Mouse (Mus musculus) yolk sac, embryonic 10.5 days (tissue): Measurements from ENCODE around the gene Wnt10b.

Experiments
- DNase-seq: peaks from one replicate; pipeline ENCODE4 v3.0.0-alpha.2; 2017; ENCODE audit warnings: low spot score

Wnt10b gene

DNA sequence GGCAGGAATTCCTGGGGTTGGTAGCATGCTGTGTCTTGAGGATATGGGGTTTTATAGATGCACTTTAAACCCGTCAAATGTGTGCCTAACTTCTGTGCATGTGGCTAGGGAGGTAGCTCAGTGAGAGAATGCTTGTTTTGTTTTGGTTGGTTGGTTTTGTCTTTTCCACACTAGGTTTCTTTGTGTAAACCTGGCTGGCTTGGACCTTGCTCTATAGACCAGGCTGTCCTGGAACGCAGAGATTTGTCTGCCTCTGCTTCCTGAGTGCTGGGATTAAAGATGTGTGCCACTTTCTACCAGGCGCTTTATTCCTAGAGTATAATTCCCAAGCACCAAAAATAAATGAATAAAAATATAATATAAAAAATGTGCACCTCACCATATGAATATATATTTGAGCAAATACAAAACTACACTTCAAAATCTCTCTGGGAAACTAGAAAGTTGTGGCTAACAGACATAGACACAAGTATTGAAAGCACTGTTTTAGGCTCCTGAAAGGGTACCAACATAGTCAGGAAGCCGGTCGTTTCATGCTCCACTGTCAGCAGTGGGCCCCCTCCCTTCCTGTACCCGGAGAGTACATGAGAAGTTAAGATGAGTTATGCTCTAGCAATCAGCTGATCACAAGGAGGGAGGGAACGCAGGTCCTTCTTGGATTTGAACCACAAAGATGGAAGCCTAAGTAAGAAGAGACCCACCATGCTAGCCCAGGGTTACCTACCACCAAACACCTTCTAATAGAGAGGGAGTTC lies 48.0 kb downstream of the Wnt10b start:
- peak; percentile 49 for DNase-seq

GRCm38 (mm10) chr15:98728366-98728765 lies 49.6 kb downstream of the Wnt10b start:
- DNase-seq, result no peak

GRCm38 (mm10) chr15:98727443-98728321 lies 50.3 kb downstream of the Wnt10b start, which contains the start of gene Fkbp11:
Fkbp11 (minus strand) TSS chr15:98728198.
- peak; percentile 88 for DNase-seq

- DNase-seq, result no peak
Measured at GRCm38 (mm10) chr15:98726746-98727145, 51.2 kb downstream of the Wnt10b start.

- DNase-seq, result no peak
Measured at GRCm38 (mm10) chr15:98726079-98726478, 51.9 kb downstream of the Wnt10b start.

GRCm38 (mm10) chr15:98724441-98724840 lies 53.5 kb downstream of the Wnt10b start:
- DNase-seq, result no peak

- DNase-seq, result no peak
Measured at GRCm38 (mm10) chr15:98722854-98723253, 55.1 kb downstream of the Wnt10b start.

GRCm38 (mm10) chr15:98722191-98722590 lies 55.8 kb downstream of the Wnt10b start:
- no peak for DNase-seq
